Mouse (Mus musculus): Measurements from ENCODE around the gene Creb3l2.

GRCm38 (mm10) chr6:37371341-37371740, 70.6 kb downstream of the Creb3l2 start:
- TF ChIP-seq CTCF (IDR thresholded peaks at IDR 0.05; ENCODE audit: extremely low read depth, insufficient read length, insufficient replicate concordance, low read depth, low read length) (peak; percentile 54; the same call in 1 of the 2 replicates), POLR2A (IDR thresholded peaks at IDR 0.05; ENCODE audit: low read depth, low read length) (no peak)
